Mouse (Mus musculus) liver, adult 2 months (tissue): ENCODE results near the gene Paxx. TPM values are rescaled to one million over a fixed set of nuclear protein-coding genes. Genes with fewer than 3 reads are reported as not detected.

Experiments used
- DNase-seq: peaks from one replicate; pipeline ENCODE4 v3.0.0-alpha.2; 2011; ENCODE audit warnings: low read depth, low spot score; ENCODE audit errors: extremely low read depth
- H3K27ac ChIP-seq: fragments of 200-500 bp; replicated peaks from 2 replicates; pipeline ENCODE4 v1.5.1; 2012; ENCODE audit warnings: low read depth, mild to moderate bottlenecking, control low read depth, inconsistent platforms, low read length; ENCODE audit not compliant: insufficient read depth
- H3K27me3 ChIP-seq: fragments of 200-500 bp; 2 replicates; pipeline ENCODE4 v1.6.1; 2012; ENCODE audit warnings: mild to moderate bottlenecking, moderate library complexity, low read length, inconsistent platforms; ENCODE audit not compliant: control insufficient read depth, insufficient read depth
- H3K36me3 ChIP-seq: fragments of 200-500 bp; 2 replicates; pipeline ENCODE4 v1.6.1; 2012; ENCODE audit warnings: low read length, inconsistent platforms; ENCODE audit not compliant: control insufficient read depth, insufficient read depth
- H3K4me1 ChIP-seq: fragments of 200-500 bp; 2 replicates; pipeline ENCODE4 v1.6.1; 2011; ENCODE audit warnings: low read length; ENCODE audit not compliant: control insufficient read depth, insufficient read depth
- H3K4me3 ChIP-seq: fragments of 200-500 bp; 2 replicates; pipeline ENCODE4 v1.5.1; 2011; ENCODE audit warnings: low read depth, mild to moderate bottlenecking, control low read depth, low read length, moderate library complexity; ENCODE audit not compliant: insufficient read depth
- H3K79me2 ChIP-seq: fragments of 200-500 bp; 2 replicates; pipeline ENCODE4 v1.6.1; 2012; ENCODE audit warnings: inconsistent platforms, mild to moderate bottlenecking, low read length, moderate library complexity; ENCODE audit not compliant: control insufficient read depth, insufficient read depth
- H3K9ac ChIP-seq: fragments of 200-500 bp; 2 replicates; pipeline ENCODE4 v1.6.1; 2012; ENCODE audit warnings: low read depth, mild to moderate bottlenecking, control low read depth, inconsistent platforms, low read length
- CTCF ChIP-seq: fragments of 200-500 bp; IDR thresholded peaks from 2 replicates; pipeline ENCODE4 v1.5.1; 2011; ENCODE audit warnings: low read depth, low read length, control low read depth
- POLR2A ChIP-seq: fragments of 200-500 bp; IDR thresholded peaks from 2 replicates; pipeline ENCODE4 v1.6.1; 2011; ENCODE audit warnings: low read length, control low read depth; ENCODE audit not compliant: insufficient read depth; ENCODE audit errors: extremely low read depth
- WGBS: fragments of 180-500 bp; shearing (Covaris S2); methylation state at CpG from one replicate; pipeline ENCODE4 v1.1.7; 2018; 5-methylcytosine and 5-hydroxymethylcytosine counted together
- polyA plus RNA-seq: library from polyadenylated mRNA; depleted of rRNA; stranded (reverse); fragments of >200 nt; gene quantifications from 2 replicates; pipeline ENCODE4 v1.2.3, GENCODE M21; 2012
- total RNA-seq: library from RNA; depleted of rRNA; stranded (reverse); fragments of >200 nt; gene quantifications from 2 replicates; pipeline ENCODE4 v1.2.3, GENCODE M21; 2014

Gene Paxx
- total and polyA plus RNA-seq, 2 experiments = 36.8 to 181 TPM

GRCm38 (mm10) chr2:25484901-25485647 lies 24.2 kb upstream of the Paxx start:
- DNase-seq = peak; percentile 92
- H3K27ac ChIP-seq = peak overlapping the region; percentile 41
- no peaks in the 10 kb centered on the region for H3K79me2 ChIP-seq
- H3K9ac ChIP-seq = no peak overlapping the region
- no peak overlapping the region for H3K4me3 ChIP-seq
- no peaks in the 10 kb centered on the region for H3K36me3 ChIP-seq
- TF ChIP-seq CTCF (no peak), POLR2A (no peak)
- peaks cover 6% of the 10 kb centered on the region for H3K4me1 ChIP-seq
- H3K27me3 ChIP-seq = no peaks in the 10 kb centered on the region
- 20% methylated on average over 11 of the region's 11 CpGs for WGBS

GRCm38 (mm10) chr2:25482969-25483368 lies 22.1 kb upstream of the Paxx start:
- TF ChIP-seq POLR2A (no peak), CTCF (peak; percentile 81)
- peak; percentile 43 for DNase-seq
- Histone ChIP-seq H3K27ac (no peak overlapping the region), H3K9ac (no peak overlapping the region), H3K27me3 (no peaks in the 10 kb centered on the region), H3K4me1 (peaks cover 21% of the 10 kb centered on the region), H3K36me3 (no peaks in the 10 kb centered on the region), H3K79me2 (no peaks in the 10 kb centered on the region), H3K4me3 (no peak overlapping the region)
- WGBS = 36% methylated on average over 7 of the region's 7 CpGs

GRCm38 (mm10) chr2:25480541-25480940 lies 19.6 kb upstream of the Paxx start:
- DNase-seq = no peak
- H3K27ac ChIP-seq = no peak overlapping the region

GRCm38 (mm10) chr2:25479551-25480311 lies 18.8 kb upstream of the Paxx start:
- Histone ChIP-seq H3K79me2 (no peaks in the 10 kb centered on the region), H3K9ac (no peak overlapping the region), H3K27me3 (no peaks in the 10 kb centered on the region), H3K27ac (peak overlapping the region; percentile 40), H3K4me1 (peaks cover 19% of the 10 kb centered on the region), H3K4me3 (no peak overlapping the region), H3K36me3 (no peaks in the 10 kb centered on the region)
- TF ChIP-seq CTCF (no peak), POLR2A (no peak)
- 45% methylated on average over 10 of the region's 10 CpGs for WGBS
- DNase-seq = peak; percentile 84

More at GRCm38 (mm10) chr2:25480541-25480940, 19.6 kb upstream of the Paxx start:
- peaks cover 22% of the 10 kb centered on the region for H3K4me1 ChIP-seq
- no peaks in the 10 kb centered on the region for H3K27me3 ChIP-seq
- no peaks in the 10 kb centered on the region for H3K36me3 ChIP-seq
- 73% methylated on average over 1 of the region's 1 CpGs for WGBS
- H3K9ac ChIP-seq = no peak overlapping the region
- TF ChIP-seq POLR2A (no peak), CTCF (no peak)
- H3K4me3 ChIP-seq = no peak overlapping the region
- no peaks in the 10 kb centered on the region for H3K79me2 ChIP-seq

- Histone ChIP-seq H3K4me1 (peaks cover 24% of the 10 kb centered on the region), H3K9ac (no peak overlapping the region), H3K4me3 (no peak overlapping the region), H3K27me3 (no peaks in the 10 kb centered on the region), H3K27ac (peak overlapping the region; percentile 5; the same call in 1 of the 2 replicates), H3K79me2 (no peaks in the 10 kb centered on the region), H3K36me3 (no peaks in the 10 kb centered on the region)
- 50% methylated on average over 3 of the region's 3 CpGs for WGBS
- DNase-seq = peak; percentile 86
- no peak for TF ChIP-seq CTCF
Observed at GRCm38 (mm10) chr2:25477967-25478675, 17.2 kb upstream of the Paxx start.
